Mouse (Mus musculus) midbrain, embryonic 12.5 days (tissue): ENCODE measurements at regions not wholly inside any gene's neighbourhood (a gene's known extent, or its start where the extent isn't known, plus 50 kb on each side); places are given as distances from the start of the nearest gene placed in this dataset.

Experiments
- ATAC-seq: fragments of 200-750 bp; cut with Nextera tagmentation; 2 replicates; pipeline ENCODE4 v1.8.0; 2017; ENCODE audit warnings: low read depth, moderate TSS enrichment, moderate library complexity; ENCODE audit not compliant: low FRiP score
- H3K27ac ChIP-seq: fragments of 300-500 bp; sonication (generic); replicated peaks from 2 replicates; pipeline ENCODE4 v1.5.1; 2016; ENCODE audit warnings: mild to moderate bottlenecking
- H3K27me3 ChIP-seq: fragments of 300-500 bp; sonication (generic); 2 replicates; pipeline ENCODE4 v1.6.1; 2016; ENCODE audit warnings: mild to moderate bottlenecking
- H3K36me3 ChIP-seq: fragments of 300-500 bp; sonication (generic); 2 replicates; pipeline ENCODE4 v1.6.1; 2016
- H3K4me1 ChIP-seq: fragments of 300-500 bp; sonication (generic); 2 replicates; pipeline ENCODE4 v1.6.1; 2016
- H3K4me2 ChIP-seq: fragments of 300-500 bp; sonication (generic); replicated peaks from 2 replicates; pipeline ENCODE4 v1.6.1; 2016; ENCODE audit warnings: mild to moderate bottlenecking, moderate library complexity
- H3K4me3 ChIP-seq: fragments of 300-500 bp; sonication (generic); 2 replicates; pipeline ENCODE4 v1.5.1; 2016; ENCODE audit warnings: mild to moderate bottlenecking
- H3K9ac ChIP-seq: fragments of 300-500 bp; sonication (generic); replicated peaks from 2 replicates; pipeline ENCODE4 v1.6.1; 2016; ENCODE audit warnings: mild to moderate bottlenecking, moderate library complexity
- H3K9me3 ChIP-seq: fragments of 300-500 bp; sonication (generic); 2 replicates; pipeline ENCODE4 v1.6.1; 2016; ENCODE audit warnings: mild to moderate bottlenecking
- WGBS: fragments of 180-500 bp; shearing (Covaris S2); methylation state at CpG from one replicate; pipeline ENCODE4 v1.1.7; 2016; 5-methylcytosine and 5-hydroxymethylcytosine counted together

- H3K4me2 ChIP-seq: no peak overlapping the region
- H3K36me3 ChIP-seq: no peaks in the 10 kb centered on the region
- no peak overlapping the region for H3K4me3 ChIP-seq
- ATAC-seq: no peak
- no peaks in the 10 kb centered on the region for H3K9me3 ChIP-seq
- no peak overlapping the region for H3K9ac ChIP-seq
- no peaks in the 10 kb centered on the region for H3K27me3 ChIP-seq
- no peaks in the 10 kb centered on the region for H3K4me1 ChIP-seq
- 89% methylated on average over 2 of the region's 2 CpGs for WGBS
- H3K27ac ChIP-seq: no peak overlapping the region
These were observed 992.1 kb upstream of the Tmprss15 start for GRCm38 (mm10) chr16:80083035-80083434.

DNA sequence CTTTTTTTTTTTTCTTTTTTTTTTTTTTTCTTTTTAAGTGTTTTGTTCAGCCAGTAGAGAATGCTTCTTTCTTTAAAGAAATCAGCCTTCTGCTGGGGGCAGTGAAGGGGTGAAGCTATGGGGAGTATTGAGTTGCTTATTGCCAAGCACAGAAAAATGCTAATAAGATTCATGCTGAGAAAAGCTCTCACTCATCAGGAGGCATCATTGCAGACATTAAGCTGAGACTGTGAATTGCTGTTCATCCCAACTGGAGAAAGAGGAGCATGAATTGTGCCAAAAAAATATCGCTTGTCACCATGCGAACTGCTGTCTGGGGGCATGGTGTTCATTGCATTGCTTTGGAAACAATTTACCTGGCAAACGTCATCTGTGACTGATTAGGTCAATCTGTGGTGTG lies 982.8 kb upstream of the Tmprss15 start:
- peaks cover 3% of the 10 kb centered on the region; the same call in 1 of the 2 replicates for H3K4me1 ChIP-seq
- WGBS: 55% methylated on average over 3 of the region's 3 CpGs
- H3K4me2 ChIP-seq: no peak overlapping the region
- H3K9ac ChIP-seq: no peak overlapping the region
- ATAC-seq: peak; percentile 57; the same call in 1 of the 2 replicates
- H3K4me3 ChIP-seq: no peak overlapping the region
- H3K9me3 ChIP-seq: no peaks in the 10 kb centered on the region
- H3K36me3 ChIP-seq: no peaks in the 10 kb centered on the region
- H3K27ac ChIP-seq: no peak overlapping the region
- H3K27me3 ChIP-seq: no peaks in the 10 kb centered on the region
